Mouse (Mus musculus) mature B cell (primary cell): ENCODE measurements around the gene Apex1.
"Not testable (repeated sequence)": the region's sequence is repeated elsewhere in the genome, so short reads cannot be mapped to it uniquely, and the experiment has no call there.

Experiments used
- in situ Hi-C: fragments of 300-500 bp; cut with MboI; formaldehyde crosslinking; loops from 2 replicates; pipeline ENCODE4 v1.14.3; 2019

Apex1 gene

GRCm38 (mm10) chr14:50924281-50925064 lies at the start of gene Apex1, which contains the start of gene Osgep:
Gene Apex1 (plus strand): TSS chr14:50924968.
Gene Osgep (minus strand): TSS chr14:50924893.
- in situ Hi-C loops: loop anchor here (10.0 kb wide), 2 partner anchors 100 to 140 kb away; no protein-coding TSS in a partner anchor

GRCm38 (mm10) chr14:50875175-50875574 lies 49.6 kb upstream of the Apex1 start:
- in situ Hi-C loops: no loop called here

DNA sequence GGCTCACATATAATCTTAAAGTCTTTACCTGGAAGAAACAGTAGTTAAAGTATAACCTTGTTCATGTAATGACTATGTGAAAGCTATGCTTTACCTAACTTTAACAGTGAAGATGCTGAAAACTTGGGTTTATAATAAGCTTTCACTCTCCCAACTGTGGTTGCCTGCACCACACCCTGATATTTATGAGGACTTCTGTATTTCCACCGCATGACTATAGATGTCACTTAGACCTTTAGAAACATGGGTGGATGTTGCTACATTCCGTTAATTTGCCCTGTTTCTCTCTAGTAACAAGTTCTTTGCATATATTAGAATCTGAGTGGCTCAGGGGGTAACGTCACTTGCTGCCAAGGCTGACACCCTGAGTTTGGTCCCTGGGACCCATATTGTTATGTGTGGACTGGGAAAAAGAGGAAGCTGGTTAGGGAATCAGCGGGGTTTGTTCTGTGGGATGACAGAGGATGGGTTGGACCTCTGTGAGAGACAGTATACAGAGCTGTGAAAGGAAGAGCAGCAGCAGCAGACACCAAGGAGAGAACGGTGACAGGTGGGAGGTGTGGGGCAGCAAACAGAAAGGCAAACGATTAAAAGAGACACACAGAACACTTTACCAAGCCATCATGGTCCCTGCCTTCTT lies 49.1 kb upstream of the Apex1 start:
- in situ Hi-C loops: no loop called here

DNA sequence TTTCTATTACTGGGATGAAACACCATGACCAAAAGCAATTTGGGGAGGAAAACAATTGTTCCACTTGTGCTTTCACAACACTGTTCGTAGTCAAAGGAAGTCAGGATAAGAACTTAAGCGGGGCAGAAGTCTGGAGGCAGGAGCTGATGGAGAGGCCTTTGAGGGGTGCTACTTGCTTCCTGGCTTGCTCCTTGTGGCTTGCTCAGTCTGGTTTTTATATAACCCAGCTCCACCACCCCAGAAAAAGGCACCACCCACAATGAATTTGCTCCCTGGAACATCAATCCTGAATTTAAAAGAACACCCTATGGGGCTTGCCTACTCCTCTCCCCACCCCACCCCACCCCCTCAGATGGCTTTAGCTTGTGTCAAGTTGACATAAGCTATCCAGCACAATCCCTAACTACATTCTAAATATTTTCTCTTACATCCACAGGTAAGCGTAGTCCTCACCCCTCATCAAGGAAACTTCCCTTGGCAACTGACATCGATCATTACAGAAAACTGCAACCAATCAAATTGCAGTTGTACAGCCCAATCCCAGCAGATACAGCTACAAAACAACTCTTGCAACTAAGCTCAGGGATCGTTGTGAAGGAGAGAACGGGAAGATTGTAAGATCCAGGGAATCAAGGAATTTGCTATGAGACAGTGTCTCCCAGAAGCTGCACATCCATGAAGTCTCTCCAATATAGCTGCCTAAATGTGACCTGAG lies 48.4 kb upstream of the Apex1 start:
- in situ Hi-C loops: no loop called here

DNA sequence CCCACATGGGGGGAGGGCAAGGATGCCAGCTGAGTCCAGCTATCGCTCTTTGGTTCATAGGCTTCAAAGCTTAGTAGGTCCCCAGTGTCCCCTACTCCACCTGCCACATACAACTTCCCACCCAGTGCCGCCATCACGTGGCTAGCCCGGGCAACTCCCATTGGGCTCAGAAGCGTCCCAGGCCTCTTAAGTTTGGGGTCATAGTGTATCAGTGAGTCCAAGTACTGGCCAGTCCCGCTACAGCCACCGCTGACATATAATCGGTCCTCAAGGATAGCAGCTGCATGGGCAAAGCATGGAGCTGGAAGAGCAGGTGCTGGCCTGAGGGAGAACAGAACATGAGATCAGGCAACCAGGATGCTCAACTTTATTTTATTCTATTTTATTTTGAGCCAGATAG lies 33.1 kb upstream of the Apex1 start:
- in situ Hi-C loops: no loop called here

DNA sequence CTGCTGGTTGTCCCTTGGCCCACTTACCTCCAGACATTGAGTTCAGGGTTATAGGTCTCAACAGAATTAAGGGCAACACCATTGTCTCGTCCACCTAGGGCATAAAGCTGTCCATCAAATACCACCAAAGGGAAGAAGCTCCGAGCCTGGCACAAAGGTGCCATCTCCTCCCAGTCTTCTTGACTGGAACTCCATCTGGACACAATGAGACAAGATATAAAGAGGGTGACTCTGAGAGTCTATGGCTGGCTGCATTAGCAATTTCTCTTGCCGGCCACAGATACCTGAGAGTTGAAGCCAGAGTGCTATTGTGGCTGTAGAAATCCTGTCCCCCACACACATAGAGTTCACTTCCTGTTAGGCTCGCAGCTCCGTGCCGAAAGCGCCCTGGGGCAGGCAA lies 32.7 kb upstream of the Apex1 start:
- in situ Hi-C loops: no loop called here

DNA sequence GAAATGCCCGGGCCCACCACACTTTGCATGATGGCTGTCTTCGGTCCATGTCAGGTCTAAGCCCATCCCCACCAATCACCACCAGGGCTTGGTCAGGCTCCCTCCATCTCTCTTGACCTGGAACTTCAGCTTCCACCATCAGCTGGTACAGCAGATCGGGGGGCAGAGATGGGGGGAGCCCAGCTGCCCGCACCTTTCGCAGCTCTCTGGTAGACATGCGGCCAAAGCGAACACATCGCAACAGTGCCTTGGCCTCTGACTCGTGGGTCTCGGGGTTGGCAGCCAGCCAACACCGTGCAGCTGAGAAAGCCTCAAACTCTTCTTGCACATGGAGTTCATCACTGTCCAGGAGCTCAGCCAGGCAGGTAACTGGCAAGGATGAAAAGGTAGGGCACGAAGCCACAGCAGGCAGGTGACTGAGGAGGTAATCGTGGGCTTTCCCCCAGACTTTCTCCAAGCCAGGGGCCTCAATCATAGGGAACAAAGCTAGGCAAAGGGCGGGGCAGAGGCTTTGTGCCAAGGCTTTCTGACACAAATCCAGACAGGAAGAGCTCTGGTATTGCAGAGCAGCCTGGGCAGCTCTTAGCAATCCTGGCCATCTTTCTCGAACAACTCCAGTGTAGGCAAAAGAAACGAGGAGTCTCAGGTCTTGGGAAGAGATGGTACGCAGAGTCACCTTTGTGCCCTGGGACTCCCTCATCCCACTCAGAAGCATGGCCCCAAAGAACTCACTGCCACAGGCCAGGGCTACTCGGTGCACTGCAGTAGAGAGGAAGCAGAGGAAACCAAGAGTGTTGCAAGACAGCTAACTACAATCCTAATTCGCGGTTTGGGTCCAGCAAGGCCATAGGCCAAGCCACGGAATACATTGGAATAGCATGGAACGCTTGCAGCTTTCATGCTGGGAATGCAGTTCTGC lies 32.0 kb upstream of the Apex1 start:
- in situ Hi-C loops: no loop called here

GRCm38 (mm10) chr14:50895407-50895806 lies 29.4 kb upstream of the Apex1 start:
- in situ Hi-C loops: no loop called here

GRCm38 (mm10) chr14:50895985-50896746 lies 28.6 kb upstream of the Apex1 start:
- in situ Hi-C loops: no loop called here

GRCm38 (mm10) chr14:50896747-50897373 lies 27.9 kb upstream of the Apex1 start:
- in situ Hi-C loops: no loop called here

DNA sequence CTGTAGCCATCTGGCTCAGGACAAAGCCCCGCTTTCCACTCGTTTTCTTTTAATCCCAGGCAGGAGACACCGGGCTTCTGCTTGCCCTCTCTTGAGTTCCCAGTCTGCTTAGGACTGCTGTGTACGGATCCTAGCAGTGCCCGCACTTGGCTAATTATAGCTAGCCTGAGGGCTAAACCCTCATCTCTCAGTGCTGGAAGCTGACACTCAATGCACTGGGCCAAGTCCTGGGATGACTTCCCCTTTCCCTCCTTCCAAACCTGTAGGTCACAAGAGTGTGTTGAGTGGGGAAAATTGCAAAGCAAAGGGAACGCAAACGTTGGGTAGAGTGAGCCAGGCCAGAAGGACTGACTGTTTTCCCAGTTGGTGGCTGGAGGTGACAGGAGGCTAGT lies 27.4 kb upstream of the Apex1 start, which contains the start of gene Klhl33:
Gene Klhl33 (minus strand): TSS at position 134 of the 392 bp plus-strand sequence.
- in situ Hi-C loops: no loop called here

- in situ Hi-C loops: not testable (repeated sequence)
Observed at GRCm38 (mm10) chr14:50897992-50898391, 26.8 kb upstream of the Apex1 start.

- in situ Hi-C loops: no loop called here
Observed at GRCm38 (mm10) chr14:50903973-50904827, 20.6 kb upstream of the Apex1 start.

- in situ Hi-C loops: no loop called here
Observed at GRCm38 (mm10) chr14:50904828-50905129, 20.0 kb upstream of the Apex1 start.

GRCm38 (mm10) chr14:50905327-50905726 lies 19.4 kb upstream of the Apex1 start:
- in situ Hi-C loops: not testable (repeated sequence)

GRCm38 (mm10) chr14:50908126-50908525 lies 16.6 kb upstream of the Apex1 start:
- in situ Hi-C loops: no loop called here

- in situ Hi-C loops: no loop called here
Observed at GRCm38 (mm10) chr14:50911356-50911755, 13.4 kb upstream of the Apex1 start.

DNA sequence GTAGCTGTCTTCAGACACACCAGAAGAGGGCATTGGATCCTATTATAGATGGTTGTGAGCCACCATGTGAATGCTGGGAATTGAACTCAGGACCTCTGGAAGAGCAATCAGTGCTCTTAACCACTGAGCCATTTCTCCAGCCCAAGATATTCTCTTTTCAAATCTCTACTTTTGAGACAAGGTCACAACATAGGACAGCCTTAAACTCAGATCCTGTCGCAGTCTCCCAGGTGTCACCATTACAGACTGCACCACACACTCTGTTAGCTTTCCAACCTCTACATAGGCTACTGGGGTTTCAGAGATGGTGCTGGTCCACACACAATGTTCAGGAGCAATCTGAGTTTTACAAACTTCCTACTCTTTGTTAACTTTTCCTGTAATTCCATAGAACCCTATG lies 1.3 kb upstream of the Apex1 start:
- in situ Hi-C loops: loop anchor here (10.0 kb wide), 2 partner anchors 99 to 141 kb away; no protein-coding TSS in a partner anchor
